Mouse (Mus musculus): ENCODE results near the gene Fis1.
A peak's percentile ranks its signal among the peaks of the same experiment; 100 is the strongest.
"Not testable (repeated sequence)": the region's sequence is repeated elsewhere in the genome, so short reads cannot be mapped to it uniquely, and the experiment has no call there.

Gene Fis1

DNA sequence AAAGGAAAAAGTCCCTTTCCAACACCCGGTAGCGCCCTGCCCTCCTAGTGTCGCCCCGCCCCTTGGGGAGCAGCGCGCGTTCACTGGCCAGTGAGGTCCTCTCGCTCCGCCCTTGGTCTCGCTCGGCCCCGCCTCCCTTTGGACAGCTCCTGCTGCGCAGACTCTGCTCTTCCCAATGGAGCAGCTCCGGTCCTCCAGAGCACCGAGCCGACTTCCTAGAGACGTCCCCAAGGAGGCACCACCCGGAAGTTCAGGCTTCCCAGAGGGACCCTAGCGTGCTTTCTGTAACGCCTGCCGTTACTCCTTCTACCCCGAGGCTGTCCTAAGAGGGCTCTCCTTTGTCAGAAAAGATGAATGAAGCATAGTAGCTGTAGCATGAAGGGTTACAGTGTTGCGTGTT, at the start of gene Fis1:
Gene Fis1, plus strand, starts transcription at position 261 of the 400 bp plus-strand sequence.
- peak; percentile 94 to 96 for DNase-seq (ENCODE audit: low spot score in 2 of 2)

DNA sequence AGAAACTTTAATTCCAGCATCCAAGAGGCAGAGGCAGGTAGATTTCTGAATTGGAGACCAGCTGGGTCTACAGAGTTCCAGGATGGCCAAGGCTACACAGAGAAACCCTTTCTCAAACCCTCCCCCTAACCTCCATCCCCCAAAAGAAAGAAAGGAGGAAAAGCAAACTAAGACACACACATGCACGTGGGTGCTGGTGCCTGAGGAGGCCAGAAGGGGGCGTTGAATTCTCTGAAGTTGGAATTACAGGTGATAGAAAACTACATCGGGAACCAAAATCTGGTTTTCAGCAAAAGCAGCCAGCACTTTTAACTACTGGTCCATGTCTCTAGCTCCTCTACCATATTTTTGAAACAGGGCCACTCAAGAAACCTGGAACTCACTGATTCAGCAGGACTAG, 48.5 kb upstream of the Fis1 start:
- DNase-seq (ENCODE audit: low spot score in 2 of 2) = no peak

DNA sequence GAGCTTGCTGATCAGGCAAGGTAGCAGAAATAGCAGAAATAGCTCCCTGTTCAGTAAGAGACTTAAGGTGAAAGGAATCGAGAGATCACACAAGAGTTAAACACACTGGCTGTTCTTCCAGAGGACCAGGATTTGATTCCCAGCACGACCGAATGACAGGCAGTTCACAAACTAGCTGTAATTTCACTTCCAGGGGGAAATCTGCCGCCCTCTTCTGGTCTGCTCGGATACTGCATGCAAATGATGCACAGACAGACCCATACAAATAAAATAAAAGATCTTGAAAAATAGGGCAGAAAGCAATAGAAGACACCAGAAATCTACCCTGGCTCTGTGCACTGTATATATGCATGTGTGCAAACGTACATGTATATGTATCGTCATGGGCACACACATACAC, 47.4 kb upstream of the Fis1 start:
- DNase-seq (ENCODE audit: low spot score in 2 of 2) = no peak

DNA sequence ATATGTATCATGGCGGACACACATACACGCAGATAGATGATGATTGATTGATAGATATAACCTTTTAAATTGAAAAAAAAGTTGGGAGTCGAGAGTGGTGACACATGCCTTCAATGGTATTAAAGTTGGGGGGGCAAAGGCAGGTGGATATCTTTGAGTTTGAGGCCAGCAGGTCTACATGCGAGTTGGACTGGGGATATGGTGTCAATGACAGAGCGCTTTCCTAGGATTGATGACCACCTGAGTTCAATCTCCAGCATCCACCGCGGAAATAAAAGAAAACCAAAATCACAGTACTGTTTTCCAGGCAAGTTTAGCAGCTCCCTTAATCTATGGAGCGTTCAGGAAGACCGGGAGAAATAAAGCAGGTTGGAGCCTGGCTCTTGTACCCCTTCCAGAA, 45.5 kb upstream of the Fis1 start:
- DNase-seq (ENCODE audit: low spot score in 2 of 2) = no peak

DNA sequence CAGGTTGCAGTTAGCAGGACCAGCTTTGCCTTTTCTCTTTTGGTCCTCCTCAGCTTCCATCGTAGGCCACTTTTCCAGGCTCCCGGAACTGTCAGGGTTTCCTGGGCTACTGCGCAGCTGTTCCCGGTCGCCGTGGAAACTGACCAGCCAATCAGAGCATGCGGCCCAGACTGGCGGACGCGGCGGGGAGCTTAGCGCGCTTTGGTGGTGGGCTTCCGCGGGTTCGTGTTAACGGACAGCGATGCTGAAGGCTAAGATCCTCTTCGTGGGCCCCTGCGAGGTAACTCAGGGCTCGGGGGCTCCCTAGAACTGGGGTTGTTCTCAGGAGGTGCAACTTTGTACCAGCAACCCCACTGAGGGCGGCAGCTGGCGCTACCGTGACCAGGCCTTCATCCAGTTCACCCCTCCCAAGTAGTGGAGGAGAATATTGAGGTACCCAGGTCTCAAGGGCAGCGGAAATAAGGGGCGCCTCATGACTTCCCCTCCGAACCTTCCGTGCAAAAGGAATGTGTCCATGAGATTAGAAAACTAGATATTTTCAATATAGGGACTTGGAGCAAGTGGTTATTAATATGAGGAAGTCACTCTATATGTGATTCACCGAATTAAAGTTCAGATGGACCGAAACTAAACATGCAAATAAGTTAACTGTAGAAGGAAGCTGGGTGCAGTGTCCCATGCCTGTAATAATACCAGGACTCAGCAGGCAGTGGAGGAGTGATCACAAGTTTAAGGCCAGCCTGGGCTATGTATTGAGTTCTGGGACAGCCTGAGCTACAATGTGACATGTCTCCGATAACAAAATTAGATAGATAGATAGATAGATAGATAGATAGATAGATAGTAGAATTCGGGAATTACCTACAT, 44.9 kb upstream of the Fis1 start, which contains the start of gene Ift22:
Gene Ift22, plus strand, starts transcription at position 160 of the 867 bp plus-strand sequence.
- peak; percentile 88 to 92 for DNase-seq (ENCODE audit: low spot score in 2 of 2)

DNA sequence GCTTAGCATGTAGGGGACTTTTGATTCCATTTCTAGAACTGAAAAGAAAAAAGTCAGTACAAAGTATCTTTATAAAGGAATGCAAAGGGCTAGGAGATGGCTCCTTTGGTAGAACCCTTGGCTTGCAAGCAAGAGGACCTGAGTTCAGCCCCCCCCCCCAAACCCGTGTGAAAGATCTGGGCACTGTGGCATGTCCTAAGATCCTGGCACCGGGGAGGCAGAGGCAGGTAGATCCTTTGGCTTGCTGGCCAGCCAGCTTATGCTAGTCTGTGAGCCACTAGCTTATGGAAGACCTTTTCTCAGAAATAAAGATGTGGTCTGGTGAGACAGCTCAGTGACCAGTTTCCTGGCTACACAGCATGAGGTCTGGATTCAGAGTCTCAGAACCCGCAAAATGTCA, 38.9 kb upstream of the Fis1 start:
- no peak for DNase-seq (ENCODE audit: low spot score in 2 of 2)

DNA sequence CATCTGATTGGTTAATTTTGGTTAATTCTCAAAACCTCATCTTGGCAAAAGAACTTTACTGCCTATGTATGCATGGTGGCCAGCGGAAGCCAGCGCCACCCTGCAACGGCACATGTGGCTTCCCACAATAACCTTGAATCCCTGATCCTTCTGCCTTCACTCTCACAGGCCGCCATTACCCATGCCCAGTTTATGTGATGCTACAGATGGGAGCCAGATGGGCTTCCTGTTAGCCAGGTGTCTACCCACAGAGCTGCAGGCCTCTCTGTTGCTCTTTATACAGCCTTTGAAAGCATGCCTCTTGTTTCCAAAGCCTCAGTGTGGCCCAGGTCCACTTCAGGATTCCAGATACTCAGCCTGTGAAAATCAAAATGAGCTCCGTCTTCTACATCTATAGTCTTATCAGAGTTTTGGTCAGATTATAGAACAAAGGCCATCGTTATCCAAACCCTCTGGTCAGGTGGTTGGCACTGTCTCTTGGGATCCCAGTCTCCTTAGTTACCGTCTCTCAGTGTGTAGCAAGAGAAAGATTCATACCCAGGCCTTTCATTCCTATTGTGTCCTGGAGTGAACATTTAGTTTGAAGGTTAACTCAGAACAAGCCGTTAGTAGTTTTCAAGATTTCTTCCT, 35.3 kb upstream of the Fis1 start:
- DNase-seq (ENCODE audit: low spot score in 2 of 2) = no peak

DNA sequence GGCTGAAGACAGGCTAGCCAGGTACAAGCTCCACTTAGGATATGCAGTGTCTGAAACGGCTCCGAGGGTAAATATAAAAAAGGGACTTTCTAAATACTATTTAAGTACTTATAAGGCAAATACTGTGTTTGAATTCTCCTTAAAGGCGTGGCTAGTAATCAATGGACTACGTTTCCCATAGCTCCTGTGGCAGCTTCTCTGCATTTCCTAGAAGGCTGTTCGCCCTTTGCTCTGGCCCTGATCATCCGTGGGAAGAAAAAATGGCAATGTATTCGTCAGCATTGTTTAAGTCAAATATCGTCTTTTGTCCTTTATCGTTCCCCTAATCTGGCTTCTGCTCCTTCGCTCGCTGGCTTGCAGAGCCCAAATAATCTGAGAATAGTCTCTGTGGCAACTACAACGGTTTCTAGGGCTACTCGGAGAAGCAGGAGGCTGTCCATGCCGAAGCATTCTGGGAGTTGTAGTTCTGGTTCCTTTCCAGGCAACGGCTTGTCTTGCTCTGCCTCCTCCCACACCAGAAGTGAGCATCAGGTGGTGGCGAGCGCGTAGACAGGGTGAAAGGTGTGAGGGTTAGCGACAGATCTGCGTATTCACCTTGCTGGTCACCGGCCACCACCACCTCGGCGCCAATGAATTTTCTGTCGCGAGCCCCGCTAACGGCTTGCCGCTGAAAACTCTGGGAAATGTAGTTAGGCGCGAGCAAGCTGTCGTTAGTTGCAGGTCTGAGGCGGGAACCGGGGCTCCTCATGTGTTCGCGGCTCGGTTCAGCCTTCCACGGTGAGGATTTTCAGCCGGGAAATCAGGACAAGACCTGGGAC, 34.2 kb upstream of the Fis1 start:
- DNase-seq (ENCODE audit: low spot score in 2 of 2) = peak; percentile 74 to 77

DNA sequence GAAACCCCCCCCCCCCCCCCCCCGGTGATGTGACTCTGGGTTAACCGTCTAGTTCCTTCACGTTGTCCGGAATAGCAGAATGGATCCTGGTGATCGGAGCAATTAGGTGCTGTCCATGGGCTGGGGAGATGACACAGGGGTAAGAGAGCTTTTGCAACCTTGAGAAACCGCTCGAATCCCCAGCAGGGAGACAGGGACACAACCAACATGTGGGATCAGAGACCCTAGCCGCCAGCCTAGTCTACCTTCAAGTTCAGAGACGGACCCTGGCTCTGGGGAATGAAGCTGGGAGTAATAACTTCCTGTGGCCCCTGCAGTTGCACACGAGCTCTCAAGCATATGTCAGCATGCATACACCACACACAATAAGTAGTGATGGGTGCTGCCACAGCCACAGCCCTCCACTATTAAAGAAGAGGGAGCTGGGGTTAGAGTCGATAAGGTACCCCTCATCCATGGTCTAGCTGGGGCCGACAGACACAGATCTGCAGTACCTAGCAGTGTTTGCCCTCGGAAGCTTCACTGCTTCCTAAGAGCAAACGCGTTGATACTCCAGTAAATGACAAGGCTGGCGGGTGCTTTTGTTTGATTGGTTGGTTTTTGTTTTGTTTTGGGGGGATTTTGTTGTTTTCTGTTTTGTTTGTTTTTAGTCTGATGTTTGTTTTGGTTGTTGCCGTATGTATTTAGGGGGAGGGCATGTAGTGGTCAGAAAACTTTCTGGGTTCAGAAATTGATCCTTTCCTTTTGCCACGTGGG, 33.4 kb upstream of the Fis1 start:
- no peak for DNase-seq (ENCODE audit: low spot score in 2 of 2)

DNA sequence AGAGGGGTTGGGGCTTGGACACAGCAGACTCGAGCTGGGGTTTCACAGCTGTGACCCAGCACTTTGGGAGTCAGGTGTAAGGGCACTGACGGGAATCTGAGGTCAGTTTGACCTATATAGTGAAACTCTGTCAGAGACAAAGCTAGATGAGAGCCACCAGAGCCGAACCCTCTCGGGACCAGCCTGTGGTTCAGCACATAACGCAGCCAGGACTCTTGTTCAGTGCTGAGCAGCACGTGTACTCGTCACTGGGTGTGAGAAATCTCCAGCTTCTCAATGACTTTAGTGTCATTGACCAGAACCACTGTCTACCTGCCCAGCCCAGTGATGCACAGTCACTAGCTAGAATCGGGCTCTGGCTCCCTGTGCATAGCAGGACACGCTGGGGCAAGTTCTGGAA, 30.2 kb upstream of the Fis1 start:
- no peak for DNase-seq (ENCODE audit: low spot score in 2 of 2)

DNA sequence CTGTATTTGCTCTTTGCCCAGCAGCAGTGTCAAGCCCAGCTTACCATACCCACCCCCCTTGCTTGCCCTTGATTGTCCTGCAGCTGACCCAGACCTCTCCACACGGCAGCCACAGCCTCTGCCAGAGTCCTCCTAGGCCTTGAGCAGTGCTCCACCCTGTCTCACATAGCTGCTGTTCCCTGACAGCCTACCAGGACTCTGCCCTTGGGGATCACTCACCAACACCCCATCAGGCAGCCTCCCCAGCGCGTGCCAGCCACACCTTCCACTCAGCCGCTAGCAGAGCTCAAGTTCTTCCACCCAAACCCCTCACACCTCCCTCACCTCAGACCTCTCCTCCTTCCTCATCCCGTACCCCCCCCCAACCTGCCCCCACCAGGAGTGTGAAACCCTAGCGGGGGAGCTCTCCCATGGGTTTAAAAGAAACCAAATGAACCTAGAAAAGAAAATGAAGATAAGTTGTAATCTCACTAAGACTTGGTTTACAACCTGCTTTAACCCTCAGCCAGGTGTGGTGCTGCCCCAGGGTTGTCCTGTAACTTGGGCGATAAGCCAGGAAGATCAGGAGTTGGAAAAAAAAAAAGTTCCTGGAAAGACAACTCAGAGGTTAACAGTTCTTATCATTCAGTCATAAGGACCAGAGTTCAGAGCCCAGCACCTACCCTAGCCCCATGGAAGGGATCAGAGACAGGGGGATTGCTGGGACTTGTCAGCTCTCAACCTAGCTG, 29.2 kb upstream of the Fis1 start:
- no peak for DNase-seq (ENCODE audit: low spot score in 2 of 2)

DNA sequence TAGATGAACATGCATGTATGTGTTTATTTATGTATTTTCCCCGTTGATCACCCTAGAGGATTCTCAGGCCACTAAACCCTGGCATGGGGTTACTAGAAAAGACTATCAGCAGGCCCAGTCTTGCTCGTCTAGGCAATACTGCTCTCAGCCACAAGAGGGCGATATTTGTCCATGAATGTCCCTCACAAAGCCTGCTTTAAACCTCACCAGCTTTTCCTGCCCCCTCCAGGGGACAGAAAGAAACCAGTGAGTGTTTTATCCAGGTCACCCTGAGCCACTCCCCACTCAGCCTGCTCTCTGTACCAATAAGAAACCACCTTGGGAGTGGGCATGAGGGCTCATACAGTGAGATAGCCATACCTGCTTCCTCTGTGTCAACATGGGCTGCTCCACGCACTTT, 24.0 kb upstream of the Fis1 start:
- DNase-seq (ENCODE audit: low spot score in 2 of 2) = peak; percentile 67 to 70

DNA sequence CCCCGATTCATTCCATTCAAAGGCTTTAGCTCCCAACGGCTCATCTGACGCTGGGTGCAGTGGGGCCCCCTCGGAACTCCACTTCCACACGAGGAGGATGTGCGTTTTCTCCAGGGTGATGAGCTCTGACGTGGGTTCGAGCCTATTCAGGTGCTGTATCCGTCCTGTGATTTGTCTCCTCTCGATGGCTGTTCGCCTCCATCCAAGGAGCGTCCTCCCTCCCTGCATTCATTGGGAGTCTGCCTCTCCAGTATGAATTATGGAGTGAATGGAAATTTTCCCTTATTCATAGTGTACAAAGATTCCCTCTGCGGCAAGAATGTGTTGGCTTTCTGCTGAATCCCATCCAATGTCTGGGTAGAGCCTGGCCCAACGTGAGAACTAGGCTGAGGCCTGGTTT, 21.2 kb upstream of the Fis1 start:
- DNase-seq (ENCODE audit: low spot score in 2 of 2) = no peak

DNA sequence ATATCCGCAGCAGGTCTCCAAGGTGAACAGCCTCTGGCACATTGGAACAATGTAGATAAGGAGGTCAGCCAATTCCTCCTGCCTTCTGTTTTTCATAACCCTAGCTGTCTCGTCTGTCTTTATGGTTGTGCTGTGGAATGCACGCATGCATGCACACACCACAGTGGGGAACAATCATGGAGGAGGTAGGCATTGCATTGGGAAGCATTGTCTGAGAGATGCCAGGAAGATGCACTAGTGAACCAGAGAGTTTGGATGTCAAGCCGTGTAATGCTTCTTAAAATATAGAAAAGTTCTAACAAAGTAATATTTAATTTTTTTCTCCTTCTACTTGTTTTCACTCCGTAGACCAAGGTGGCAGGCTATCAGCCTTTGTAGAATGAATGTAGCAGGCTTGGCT, 20.1 kb upstream of the Fis1 start:
- no peak for DNase-seq (ENCODE audit: low spot score in 2 of 2)

DNA sequence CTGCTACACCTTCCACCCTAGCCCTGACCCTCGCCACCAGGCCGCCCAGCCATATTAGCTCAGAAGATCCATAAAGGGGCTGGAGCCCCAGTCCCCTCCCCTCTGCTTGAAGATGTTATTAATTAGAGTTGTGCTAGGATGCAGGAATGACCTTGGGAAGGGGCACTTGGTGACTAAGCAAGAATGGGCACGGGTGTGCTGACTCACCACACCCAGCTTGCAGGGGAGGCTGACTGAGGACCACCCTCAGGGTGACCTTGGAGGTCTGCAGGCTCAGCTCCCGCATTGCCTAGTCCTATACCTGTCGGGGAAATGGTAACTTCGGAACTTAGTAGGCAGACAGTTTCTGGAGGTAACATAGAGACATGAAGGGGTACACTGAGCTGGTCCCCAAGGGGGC, 19.1 kb upstream of the Fis1 start:
- no peak for DNase-seq (ENCODE audit: low spot score in 2 of 2)

DNA sequence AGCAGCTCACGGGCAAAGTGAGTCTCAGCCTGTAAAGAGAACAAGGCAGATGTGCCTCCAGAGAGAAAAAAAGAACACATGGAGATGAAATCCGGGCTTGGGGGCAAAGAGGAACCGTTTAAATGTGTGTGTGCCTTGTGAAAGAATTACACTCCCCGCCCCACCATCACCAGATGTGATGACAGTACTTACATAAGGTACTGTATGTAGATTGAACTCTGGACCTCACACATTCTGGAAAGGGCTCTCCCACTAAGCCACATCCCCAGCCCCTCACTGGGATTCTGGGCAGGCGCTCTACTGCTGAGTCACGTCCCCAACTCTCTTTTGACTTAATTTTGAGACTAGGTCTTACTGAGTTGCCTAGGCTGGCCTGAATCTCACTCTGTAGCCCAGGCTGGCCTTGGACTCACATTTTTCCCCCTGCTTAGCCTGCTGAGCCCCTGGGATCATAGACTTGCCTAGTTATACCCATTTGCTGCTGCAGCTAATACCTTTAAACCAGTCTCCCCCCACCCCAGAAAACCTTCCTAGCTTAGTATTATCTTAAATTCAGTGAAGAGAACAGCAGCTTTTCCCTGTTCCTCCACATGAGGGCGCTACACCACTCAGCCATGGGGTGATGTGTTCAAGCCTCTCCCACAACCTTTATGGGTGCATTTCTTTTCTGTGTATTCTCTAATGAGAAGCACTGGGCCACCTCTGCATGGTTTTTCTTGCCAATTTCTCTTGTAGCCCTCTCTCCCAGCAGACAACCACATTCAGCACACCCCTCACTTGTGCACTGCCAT, 17.0 kb upstream of the Fis1 start:
- no peak for DNase-seq (ENCODE audit: low spot score in 2 of 2)

DNA sequence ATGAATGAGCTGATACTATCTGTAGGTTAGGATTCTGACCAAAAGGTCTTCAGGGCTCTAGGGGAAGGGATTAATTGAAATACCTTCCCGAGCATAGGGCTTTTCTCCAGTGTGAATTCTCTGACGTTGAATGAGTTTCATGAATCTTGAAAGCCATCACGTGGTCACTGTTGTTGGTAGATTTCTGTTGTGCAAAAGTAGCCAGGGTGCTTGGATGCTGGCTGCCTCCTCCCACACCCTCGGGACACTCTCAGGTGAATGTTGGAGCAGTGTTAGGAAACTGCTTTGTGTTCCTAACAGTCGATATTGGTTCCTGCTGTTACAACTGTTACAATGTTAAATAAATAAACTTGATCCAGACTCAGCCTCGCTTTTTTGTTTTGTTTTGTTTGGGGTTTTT, 16.3 kb upstream of the Fis1 start:
- no peak for DNase-seq (ENCODE audit: low spot score in 2 of 2)

DNA sequence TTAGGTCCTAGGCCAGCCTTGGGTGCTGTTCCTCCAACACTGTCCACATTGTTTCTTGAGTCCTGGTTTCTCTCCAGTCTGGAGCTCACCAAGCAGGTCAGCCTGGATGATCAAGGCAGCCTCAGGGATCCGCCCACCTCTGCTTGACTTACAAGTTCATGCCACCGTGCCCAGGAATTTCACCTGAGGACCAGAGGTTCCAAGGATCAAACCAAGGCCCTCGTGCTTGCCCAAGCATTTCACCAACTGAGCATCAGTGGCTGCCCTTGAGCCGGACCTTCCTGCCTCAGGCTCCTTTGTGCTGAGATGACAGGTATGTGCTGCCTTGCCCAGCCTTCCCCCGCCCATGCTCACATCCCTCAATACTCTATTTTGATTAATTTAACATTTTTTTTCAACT, 15.5 kb upstream of the Fis1 start:
- no peak for DNase-seq (ENCODE audit: low spot score in 2 of 2)

DNA sequence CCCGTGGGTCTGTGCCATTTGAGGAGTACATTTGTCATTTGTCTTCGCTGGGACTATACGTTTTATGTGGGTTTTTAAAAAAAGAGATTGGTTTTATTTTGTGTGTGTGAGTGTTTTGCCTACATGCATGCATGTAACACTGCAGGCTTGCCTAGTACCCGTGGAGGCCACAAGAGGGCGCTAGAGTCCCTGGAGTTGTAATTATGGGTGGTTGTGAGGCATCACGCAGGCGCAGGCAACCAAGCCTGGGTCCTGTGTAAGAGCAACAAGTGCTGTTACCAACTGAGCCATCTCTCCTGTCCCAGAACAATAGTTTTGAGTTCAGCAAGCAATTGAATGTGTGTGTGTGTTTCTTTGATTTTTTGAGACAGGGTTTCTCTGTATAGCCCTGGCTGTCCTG, 13.8 kb upstream of the Fis1 start:
- no peak for DNase-seq (ENCODE audit: low spot score in 2 of 2)

DNA sequence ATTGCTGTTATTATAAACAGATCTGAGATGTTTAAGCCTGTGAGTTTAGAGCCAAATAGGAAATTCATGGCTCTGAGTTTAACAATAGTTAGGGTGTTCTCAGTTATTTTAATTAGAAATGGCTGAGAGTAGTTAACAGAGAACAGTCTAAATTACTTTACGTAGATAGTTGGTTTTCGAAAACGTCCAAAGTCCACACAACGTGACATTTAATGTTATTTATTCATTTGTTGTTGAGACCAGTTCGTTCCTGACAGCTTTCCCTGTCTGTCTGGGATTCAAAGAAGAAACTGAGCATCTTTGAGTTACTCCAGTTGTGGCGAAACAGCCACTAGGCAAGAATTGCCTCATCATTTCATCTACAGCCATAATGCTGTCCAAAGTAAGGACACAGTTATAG, 13.0 kb upstream of the Fis1 start:
- not testable (repeated sequence) for DNase-seq (ENCODE audit: low spot score in 2 of 2)

Measured in right cerebral cortex, postnatal 36 days (tissue).